Mouse (Mus musculus) megakaryocyte, adult 5-6 weeks (primary cell): ENCODE data around the gene Abcc5. TPM values are rescaled to one million over a fixed set of nuclear protein-coding genes. Genes with fewer than 3 reads are reported as not detected.

ENCODE experiments used
- ATAC-seq: 2 replicates; pipeline ENCODE4 v1.8.0; 2016; ENCODE audit warnings: mild to moderate bottlenecking, inconsistent platforms; ENCODE audit not compliant: poor library complexity, severe bottlenecking
- total RNA-seq, 2 experiments: library from RNA; stranded (forward) in 1 of 2; stranded (reverse) in 1 of 2; fragments of 153-499, 151-499 nt in 1 of 2; fragments of 221-1000, 200-1000 nt in 1 of 2; gene quantifications; 2 replicates each; pipeline versions ENCODE4 v1.2.3 to v1.2.4; 2015 to 2017

The Abcc5 gene
- total RNA-seq, 2 experiments from 2014 or later = 22.8 to 28.2 TPM

DNA sequence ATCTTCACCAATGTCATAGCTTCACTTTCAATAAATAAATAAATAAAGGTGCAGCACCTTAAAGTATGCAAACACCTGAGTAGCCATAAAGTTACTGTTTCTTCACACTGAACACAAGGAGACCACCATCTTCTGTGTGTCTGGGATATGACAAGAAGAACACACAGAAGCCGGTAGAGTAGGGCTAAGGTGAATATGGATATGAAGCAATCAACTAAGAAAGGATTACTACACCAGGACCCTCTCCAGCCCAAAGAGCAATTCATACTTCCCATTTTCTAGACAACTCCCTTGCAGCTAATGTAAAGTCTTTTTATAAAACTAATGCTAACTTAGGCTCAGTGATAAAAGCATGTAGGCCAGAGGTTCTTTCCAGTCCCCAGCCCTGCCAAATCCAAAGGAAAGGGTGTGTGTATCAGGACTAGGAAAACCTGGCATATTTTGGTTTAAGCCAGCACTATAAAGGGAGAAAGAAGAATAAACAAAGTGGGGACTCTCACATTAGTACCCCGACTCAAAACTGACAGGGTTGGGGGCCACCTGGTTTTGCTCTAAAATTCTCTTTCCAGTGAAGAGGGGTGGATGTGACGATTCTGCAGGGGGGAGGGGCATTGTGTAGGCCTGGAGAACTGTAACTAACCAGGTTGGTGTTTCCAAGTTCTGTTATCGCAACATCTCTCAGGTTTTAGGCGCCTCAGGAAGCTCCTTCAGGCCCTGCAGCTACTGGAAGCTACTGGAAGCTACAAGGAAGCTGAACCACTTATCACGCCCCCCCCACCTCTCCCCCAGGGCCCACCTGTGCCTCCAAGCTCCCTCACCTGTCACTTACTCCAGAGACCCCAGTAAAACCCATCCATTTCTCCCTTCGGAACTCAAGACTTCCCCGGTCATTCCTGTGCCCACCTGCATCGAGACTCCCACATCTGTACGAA is 1.2 kb downstream of the Abcc5 start:
- peak; percentile 31; the same call in 1 of the 2 replicates for ATAC-seq

DNA sequence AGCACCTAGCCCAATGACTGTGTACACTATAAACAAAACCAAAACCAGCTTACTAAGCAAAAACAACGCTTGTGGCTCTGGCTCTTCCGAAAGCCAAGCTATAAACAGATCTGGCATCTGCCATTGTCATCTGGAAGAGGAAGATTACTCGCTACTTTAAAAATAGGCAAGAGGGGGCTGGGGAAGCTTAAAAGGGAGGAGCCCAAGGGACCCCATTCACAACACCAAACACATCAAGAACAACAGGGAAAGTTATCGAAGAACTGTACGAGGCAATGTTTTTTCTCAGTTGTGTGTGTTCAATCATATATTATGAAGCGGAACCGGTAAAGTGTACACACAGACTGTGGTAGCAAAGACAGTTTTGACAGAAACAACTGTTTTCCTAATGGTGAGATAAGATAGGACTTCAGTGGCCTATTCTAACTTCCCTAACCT is 1.9 kb downstream of the Abcc5 start:
- ATAC-seq = no peak

DNA sequence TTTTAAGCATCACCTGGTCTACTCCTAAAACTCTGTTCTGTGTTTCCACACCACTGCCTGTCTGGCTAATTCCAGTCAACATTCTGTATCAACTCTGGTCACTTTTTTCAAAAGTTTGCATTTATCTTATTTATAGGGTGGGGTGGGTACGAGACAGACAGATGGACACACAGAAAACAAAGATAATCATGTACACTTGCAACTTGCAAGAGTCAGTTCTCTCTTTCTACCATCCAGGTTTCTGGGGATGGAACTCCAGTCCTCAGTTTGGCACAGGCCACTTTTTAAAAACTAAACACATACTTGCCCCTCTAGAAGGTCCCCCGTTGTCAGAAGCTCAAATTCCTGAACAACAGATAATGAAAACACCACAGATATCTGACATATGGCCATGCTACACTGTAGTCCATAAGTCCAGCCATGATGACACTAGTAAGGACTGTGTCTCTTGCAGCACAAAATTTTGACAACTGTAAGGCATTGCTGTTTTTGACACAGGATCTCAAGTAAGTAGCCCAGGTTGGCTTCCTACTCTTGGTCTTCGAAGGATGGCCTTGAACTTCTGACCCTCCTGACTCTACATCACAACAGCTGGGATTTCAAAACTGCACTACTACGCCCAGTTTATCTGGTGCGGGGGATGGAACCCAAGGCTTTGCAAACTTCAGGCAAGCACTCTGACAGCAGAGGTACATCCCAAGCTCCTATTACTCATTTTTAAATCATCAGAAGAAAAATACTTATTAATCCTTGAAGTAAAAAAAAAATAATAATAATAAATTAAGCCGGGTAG is 3.1 kb downstream of the Abcc5 start:
- ATAC-seq = no peak

DNA sequence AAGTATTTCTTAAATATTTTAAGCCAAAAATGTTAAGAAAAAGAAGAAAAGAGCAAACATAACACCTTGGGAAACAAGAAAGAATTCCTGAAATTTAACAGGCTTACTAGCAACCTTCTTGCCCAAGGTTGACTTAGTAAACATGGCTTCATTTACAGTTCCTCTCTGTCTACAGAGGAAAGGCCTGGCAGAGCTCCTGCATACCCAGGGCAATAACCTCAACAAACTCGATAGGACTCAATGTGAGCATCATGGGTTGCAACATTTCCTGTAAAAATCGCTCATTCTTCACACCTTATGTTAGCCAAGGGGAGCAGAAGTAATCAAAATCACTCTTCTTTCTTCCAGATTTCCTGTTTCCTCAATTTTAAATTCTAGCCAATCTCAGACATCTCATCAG is 8.1 kb downstream of the Abcc5 start:
- no peak for ATAC-seq

DNA sequence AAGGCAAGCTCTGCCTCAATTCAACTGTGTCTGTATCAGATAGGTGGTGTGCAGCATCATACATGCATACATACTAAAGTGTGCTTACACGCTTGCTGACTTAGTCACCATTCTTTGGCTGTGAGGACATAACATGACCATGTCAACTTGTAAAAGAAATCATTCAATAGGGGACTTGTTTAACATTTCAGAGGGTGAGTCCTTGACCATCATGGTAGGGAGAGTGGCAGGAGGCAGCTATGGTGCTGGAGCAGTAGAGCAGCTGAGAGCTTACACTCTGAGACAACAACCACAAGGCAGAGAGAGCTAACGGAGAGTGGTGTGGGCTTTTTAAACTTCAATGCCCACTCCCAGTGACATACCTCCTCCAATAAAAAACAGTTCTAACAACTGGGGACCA is 9.9 kb downstream of the Abcc5 start:
- no peak for ATAC-seq

DNA sequence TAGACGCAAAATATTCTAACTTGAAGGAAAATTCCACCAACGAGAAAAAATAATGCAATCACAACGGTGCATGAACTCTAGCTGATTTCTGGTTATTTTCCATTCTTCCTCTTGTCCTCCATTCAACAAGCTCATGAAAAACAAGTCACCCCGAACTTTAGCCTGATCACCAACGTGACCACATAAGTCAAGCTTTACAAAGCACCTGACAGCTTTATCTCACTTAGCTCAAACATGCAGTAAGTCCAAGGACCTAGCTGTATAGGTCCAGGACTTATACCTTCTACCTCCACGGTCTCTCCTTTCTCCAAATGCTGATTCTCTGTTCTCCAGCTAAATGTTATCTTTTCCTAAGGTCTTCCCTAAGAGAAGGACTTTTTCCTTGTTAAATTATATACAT is 10.4 kb downstream of the Abcc5 start:
- no peak for ATAC-seq

DNA sequence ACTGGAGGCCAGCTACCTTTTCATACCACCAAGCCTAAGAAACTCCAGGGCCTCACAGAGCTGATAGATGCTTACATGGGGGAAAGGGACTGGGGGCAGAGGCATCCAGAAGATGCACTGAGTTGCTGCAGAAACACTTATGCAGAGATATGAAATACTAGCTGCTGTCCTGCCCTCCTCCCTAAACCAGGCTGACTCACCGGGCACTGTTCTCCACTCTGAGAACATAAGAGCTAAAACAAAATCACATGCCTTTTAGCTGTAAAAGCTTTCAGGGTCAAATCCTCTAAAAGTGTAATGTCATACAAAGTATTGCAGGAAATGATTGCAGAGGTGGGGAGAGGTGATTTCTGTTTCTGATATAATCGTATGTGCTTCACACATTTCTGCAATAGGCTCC is 11.0 kb downstream of the Abcc5 start:
- ATAC-seq = no peak

DNA sequence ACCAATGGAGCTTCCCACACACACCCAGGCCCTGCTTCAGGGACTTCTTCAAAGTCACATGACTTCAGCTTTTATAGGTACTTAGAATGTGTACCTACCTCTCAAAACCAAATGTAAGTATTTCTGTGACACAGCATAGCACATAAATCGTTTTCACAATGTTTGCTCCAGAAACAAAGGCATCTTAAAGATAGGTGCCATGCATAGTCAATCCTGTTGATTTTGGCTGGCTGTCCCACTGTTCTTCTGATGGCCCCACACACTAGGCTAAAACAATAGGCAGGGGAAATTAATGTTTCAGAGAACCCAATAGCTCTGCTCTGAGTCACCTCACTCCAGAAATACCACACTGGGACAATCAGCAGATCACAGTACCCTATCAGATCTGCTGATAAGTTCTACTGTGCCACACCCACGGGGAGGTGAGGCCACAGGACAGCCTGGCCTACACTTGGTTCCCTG is 12.3 kb downstream of the Abcc5 start:
- peak; percentile 45; the same call in 1 of the 2 replicates for ATAC-seq

DNA sequence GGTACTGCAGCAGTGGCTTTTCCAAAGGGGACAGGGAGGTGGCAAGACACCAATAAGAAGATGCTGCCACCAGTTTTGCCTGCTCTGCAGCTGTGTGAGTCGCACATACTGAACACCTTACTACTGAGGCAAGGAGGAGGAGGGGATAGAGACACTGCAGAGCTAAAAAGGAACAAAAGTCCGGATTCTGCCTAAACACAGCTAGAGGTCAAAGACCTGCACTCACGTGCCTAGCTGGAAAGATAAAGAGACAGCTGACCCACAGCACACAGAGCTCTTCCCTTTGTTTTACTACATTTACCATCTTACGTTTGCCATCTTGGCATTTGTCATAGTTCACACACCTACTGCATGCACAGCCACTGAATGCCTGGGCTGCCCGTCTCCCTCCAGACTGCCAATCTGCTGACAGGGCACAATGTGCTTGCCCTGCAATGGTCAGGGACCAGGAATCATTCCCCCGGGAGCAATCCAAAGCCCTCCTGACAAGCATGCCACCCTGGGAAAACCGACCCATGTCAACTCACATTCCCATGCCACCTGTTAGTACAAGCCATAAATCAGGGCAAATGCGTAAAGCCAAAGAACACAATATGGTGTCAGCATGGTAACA is 14.1 kb downstream of the Abcc5 start:
- no peak for ATAC-seq

DNA sequence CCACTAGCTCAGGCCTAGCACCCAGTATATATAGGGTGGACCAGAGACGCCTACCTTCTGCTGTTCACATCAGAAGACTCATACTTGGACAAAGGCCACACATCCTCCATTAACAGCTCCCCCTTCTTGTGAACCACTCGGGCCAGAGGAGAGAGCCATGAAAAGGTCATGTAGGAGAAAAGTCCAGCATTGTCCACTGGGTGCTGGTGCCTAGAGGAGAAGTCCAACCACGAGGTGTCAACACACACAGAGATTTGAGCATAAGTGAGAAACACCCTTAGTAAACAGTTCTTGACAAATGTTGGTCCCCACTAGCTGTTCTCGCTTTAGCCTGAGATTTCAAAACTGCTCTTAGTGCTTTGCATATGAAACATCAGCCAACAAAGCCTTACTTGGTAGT is 20.9 kb downstream of the Abcc5 start:
- ATAC-seq = no peak

DNA sequence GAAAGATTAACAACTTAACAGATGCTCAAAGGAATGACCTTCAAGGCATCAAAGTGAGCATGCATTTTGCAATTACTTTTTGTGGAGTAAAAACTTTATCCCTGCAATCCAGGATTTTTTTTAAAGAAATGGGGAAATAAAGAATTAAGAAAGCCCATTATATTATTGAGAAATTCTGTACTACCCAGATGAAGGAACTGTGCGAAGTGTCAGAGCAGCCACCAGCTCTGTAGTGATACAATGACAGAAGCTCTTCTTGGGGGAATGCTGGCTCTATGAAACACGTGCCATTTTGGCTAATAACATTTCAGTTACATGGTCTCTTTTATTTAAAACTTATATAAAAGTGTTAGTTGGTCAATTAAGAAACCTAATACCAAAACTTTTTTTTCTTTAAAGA is 22.9 kb downstream of the Abcc5 start:
- ATAC-seq = peak; percentile 69; the same call in 1 of the 2 replicates

DNA sequence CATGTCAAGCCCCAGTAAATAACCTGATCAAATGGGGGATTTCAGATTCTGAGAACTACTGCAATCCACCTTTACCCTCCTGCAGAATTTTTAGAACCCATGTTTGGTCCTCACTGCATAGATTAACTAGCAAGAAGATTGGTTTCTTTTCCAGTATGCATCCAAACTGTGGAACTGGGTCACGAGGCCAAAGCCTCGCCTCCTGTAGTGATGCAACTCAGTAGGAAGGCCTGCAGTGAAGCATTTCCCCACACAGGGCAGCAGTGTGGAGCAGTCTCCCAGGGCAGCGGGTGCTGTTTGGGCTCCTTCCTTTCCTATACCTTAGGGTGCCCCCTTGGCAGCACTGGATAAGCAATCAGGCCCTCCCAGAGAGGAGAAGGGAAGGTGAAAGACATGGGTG is 24.6 kb downstream of the Abcc5 start:
- peak; percentile 79 for ATAC-seq

DNA sequence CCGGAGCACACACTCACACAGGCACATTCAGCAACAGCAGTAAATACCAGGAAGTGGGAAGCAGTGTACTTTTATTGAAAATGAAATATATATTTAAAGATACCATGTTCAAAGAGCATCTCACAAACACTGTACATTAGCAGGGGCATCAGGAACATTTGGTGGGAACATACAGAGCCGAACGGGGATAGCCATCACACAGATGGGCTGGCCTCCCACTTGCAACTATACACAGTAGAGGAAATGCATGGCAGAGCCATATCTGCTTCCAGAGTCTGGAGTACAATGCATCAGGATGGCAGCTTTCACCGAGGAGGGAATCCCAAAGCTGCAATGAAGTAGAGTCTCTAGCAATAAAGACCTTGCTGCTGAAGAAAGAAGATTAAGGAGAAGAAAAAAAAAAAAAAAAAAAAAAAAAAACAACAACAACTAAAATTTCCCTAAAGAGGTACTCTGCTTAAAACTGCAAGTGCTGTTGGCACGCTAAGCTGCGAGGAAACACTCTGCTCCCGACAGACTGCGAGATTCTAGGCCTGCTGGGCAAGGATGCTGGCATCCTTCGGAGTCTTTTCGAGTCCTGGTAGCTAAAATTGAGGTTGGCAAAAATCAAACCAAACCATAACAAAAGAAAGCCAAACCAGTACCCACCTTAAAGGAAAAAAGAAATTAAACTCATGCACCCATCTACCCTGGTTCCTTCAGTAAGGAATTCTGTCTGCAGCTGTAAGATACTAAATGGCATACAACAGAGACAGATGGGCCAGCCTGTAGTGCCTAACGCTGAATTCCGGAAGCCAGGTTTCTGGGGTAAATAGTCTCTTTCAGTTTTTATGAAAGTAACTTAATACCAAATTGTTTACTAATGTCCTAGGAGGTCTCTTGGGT is 25.2 kb downstream of the Abcc5 start:
- ATAC-seq = no peak

DNA sequence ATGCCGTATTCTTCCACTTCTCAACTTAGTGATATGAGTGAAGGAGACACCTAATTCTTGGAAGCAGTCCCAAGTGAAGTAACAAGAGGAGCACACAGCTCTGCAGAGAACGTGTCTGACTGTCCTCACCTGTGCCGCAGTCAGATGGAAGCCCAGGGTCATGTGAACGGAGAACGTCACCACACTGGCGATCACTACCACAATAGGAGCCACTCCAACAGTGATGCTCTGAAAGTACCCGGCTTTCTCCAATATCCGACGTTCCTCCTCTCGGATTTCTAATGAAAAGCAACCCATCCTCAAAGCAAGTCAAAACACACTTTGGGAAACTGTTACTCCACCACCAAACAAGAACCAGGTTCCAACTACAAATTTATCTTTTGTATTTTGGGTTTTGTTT is 29.3 kb downstream of the Abcc5 start:
- no peak for ATAC-seq

DNA sequence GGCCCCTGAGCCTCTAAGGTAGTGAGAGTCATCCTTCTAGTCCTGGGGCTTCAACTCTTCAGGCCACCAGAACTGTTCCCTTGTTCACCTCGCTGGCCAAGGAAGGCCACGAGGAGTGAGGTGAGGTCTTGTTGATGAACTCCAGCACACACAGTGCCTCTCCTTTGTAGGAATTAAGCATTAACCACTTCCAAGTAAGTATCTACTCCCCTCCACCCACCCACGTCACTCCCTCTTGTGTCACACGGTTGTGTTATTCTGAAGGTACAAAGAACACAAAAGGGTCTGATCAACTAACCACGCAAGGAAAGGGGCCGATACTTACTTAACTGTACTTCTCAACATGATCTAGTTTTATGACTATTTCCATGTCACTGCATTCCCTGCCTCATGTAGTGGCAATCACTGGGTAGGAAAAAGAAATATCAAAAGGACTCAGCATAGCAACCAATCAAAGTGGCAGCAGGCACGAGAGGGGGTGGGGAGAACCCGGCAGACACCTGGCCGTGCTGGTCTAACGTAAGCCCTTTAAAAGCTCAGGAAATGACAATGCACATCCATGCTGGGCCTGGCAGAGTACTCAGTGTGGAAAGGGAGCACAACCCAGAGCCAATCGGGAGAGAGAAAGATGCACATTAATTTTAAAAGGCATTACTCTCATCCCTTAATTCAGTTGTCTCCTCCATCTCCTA is 30.8 kb downstream of the Abcc5 start:
- ATAC-seq = no peak

DNA sequence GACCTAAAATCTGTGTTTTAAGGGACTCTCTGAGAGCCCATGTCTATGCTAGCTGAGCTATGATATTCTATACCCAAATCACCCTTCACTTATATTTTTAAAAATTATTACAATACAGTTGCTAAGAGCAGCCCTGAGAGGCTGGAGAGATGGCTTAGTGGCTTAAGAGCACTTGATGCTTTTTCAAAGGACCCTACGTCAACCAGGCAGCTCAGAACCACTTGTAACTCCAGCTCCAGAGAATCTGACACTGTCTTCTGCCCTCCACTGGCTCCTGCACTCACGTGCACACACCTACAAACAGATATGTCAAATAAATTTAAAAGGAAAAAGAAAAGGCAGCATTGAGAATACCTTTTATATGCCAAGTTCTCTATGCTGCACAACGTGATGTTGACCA is 34.4 kb downstream of the Abcc5 start:
- ATAC-seq = no peak

DNA sequence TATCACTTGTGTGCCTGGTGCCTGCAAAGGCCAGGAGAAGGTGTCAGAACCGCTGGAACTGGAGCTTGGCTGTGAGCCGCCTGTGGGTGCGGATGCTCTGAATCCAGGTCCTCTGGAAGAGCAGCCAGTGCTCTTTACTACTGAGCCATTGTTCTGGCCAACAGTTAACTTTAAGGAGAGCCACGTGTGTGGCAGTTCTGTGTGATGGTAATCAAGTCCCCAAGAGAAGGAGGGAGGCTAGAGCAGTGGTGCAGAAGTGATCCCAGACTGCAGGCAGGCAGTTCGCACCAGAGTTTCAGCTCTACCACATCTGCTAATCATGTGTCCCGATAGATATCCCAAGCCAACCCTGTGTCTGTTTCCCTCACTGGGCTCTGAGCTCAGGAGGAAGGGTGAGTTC is 36.0 kb downstream of the Abcc5 start:
- ATAC-seq = no peak

DNA sequence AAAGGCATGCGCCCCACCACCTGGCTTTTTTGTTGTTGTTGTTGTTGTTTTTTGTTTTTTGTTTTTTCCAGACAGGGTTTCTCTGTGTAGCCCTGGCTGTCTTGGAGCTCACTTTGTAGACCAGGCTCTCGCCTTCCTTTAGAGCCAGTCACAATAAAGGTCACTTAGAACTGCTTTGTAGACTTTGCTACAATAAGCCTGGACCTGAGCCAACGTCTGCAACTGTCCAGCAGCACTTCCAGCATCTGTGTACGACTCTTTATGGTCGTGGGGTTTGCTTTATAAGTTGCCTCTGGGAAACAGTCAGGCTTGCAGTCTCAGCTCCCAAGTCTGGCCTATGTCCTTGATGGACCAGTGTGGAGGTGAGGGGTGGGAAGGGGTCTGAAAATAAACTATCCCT is 45.2 kb downstream of the Abcc5 start:
- ATAC-seq = no peak

DNA sequence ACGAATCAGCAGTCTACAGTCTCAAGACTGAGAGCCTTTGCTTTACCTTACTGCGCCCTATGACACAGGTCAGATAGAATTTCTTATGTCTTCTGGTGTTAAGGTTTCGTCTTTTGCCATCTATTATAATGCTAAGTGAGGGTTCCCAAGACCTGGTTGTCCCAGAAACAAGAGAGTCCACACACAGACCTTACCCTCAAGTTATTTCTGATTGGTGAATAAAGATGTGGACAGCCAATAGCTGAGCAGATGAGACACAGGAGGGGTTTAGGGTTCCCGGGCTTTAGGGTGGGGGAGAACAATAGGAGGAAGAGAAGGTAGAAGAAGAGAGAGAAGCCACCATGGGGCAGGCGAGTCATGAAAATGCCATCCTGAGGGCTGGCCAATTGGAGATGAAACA is 50.9 kb downstream of the Abcc5 start:
- no peak for ATAC-seq

DNA sequence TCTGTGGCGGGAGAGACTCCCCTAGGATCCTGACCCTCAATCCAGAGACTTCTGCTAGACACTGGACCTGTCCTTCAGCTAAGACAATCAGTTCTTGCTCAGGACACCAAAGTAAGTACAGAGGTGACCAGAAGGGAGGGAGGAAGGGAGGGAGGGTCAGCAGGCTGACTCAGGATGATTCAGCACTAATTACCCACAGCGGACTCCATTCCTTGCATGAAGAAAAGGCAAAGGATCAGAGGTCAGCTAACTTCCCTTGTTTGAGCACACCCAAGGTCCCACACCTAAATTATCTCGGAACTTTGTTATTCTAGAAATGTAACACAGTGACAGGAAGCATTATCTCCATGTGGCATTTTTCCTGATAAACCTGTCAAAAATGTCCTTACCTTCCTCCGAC is 54.5 kb downstream of the Abcc5 start:
- ATAC-seq = peak; percentile 60
